Mouse (Mus musculus): Measurements from ENCODE around the gene Per2.

Gene Per2

DNA sequence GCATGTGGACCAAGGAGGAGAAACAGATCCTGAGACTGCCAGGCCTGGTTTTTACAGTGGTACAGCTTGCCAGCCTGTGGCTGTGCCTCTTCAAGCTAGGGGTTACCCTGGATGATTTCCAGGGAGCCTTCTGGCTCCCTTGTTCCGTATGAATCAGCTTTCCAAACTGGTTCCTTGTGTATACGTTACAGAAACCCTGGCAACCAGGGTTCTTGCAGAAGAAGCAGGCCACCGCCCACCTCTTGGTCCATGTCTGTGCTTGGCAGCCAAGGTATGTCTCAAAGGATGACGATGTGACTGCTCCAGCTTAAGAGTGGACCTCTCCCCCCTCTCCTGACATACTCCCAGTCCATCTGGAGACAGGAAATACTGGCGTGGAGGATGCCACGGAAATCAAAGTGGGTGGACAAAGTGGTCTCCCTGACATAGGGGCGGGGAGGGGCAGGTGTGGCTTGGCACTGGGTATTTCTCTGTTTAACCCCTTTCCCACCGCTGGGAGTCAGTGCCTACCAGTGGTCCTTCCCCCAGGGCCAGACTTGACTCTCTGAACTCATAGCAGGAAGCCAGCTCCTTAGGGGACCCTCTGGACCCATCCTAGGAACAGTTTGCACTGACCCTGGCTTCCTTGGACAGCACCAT lies 782 bp downstream of the Per2 start:
- DNase-seq (ENCODE audit: low read depth, low spot score): no peak

DNA sequence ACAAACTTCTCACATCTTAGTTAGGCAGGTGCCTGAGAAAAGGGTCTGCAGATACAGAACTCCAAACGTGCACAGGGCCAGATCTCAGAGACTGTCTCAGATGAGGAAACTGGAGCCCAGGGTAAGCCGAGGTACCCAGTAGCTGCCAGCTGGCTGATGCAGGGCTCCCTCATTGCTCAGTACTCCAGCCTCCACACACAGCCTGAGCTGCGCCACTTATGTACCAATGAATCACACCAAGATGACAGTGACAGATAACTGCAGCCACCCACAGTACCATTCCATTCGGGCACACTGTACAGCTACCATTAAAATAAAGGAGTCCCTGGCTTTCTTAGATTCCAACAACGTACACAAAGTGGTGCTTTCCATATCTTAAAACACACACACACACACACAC lies 1.4 kb downstream of the Per2 start:
- DNase-seq (ENCODE audit: low read depth, low spot score): no peak

DNA sequence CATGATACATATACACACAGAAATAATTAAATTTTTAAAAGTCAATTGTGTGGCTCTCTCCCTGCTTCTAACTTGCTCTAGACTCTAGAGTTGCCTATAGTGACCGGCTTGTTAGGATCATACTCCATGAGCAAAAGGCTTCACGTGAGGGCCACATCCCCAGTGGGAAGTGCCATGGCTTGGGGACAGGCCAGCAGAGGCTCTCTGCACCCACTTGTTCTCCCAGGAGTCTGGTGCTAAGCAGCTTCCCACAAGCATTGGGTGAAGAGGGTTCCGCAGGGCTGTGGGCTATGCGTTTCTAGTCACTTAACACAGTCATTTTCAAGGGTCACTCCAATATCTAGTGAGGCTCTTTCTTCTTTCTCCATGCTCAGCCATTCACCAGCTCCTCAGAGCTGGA lies 2.0 kb downstream of the Per2 start:
- DNase-seq (ENCODE audit: low read depth, low spot score): no peak

DNA sequence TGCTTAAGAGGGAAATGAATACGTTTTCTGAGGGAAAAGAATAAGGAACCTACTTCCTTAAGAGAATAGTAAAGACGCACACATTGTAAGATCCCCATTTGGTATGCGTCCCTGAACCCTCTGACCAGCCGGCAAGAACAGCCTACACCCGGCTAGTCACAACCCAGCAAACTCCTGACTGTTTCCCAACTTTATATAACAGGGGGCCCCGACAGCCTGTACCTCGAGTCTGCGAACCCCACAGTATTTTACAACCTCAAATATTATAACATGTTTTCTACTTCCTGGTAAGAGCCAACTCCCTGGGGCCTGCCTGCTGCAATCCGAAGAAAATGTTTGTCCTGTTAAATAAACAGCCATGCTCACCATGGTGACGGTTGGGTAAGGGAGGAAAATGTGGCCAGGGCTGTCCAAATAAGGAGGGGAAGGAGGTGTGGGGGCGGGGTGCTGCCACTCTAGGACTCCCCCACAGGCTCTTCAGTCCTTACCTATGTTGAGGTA lies 2.8 kb downstream of the Per2 start:
- DNase-seq (ENCODE audit: low read depth, low spot score): no peak

DNA sequence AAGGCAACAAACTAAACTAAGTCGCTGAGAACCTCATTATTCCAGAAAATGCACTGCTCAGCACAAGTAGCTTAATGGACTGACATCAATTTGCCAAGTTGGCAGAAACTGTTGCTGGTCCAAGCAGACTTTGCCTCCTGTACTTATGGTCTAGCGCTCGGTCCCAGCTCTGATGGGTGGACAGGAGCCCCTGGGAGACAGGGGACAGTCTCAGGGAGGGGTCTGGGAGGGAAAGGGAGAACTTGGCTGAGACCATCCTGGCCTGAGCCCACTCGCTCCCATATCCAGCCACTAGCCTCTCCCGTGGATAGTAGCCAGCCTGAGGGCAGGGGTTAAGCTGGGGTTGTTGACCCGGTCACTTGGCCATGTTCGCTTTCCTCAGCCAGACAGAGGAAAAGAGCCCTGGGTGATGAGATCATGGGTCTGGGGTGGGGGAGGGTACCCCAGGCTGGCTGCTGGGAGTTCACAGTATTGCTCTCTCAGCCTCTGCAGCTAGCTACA lies 3.4 kb downstream of the Per2 start:
- no peak for DNase-seq (ENCODE audit: low read depth, low spot score)

DNA sequence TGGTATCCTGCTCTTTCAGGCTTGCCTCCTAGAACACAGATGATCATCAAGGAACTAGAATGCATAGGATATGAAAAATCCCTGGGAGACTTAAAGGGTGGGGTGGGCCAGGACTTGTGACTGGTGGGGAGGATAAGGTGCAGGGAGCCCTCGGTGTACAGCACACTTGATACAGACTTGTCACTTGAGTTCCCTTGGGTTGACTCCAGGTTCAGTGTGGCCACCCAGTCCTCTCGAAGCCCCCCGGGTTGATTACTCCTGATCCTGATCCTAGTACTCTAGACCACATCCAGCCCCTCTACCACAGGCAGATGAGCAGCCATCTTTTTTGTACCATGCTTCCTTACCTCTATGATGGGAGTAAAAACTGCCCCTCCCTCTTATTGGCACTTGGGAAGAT lies 4.2 kb downstream of the Per2 start:
- DNase-seq (ENCODE audit: low read depth, low spot score): no peak

DNA sequence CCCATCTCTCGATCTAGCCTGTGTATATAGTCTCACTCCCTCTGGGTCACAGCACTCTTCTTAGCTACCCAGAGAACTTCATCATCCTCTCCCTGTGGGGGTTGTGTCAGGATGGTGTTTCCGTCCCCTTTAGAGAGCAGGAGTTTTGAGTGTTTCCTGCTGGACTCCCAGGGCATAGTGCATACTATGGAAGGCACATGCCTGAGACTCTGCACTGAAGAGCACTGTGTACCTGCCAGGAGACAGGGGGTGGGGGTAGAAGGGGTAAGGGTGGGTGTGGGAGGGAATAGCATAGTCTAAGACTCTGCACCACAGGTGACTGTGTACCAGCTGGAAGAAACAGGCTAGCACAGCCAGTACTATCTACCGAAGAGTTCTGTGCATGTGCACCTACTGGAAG lies 4.8 kb downstream of the Per2 start:
- no peak for DNase-seq (ENCODE audit: low read depth, low spot score)

DNA sequence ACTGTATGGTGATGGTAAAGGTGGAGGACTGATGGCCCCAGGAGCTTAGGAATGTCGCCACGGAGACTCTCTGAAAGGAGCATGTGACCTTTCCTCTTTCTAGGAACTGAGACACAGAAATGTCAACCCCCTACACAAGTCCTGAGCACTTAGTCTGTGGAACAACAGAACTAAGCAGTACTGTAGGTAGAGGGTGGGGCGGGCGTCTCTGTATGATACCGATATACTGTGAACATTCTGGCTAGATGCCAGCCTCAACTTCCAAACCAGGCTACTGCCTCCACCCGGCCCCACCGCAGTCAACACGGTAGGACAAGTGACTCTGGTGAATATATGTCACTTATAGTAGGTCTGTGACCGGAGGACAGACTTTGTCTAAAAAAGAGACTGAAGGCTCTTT lies 5.2 kb downstream of the Per2 start:
- no peak for DNase-seq (ENCODE audit: low read depth, low spot score)

DNA sequence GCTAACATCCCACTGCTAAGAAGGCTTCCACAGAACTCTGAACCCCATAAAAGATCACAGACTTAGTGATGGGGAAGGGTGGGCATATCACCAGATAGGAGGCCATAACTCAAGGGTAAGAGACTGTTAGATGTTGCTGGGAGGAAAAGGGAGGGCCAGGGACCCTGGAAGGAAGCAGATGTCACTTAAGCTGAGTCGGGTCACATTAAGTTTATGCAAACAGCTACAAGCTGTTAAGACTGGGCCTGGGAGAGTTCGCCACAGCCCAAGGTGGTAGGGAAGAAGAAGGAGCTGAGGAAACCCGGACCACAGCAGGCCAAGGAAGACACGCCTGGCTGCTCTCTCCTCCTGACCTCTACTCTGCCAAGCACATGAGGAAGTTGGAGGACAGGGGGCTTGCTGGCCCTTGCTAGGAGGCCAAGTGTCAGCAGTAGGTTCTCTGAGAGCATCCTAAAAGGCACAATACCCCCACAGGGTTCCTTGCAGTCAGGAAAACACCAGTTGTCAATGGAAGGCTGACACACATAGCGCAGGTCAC lies 7.5 kb downstream of the Per2 start:
- DNase-seq (ENCODE audit: low read depth, low spot score): no peak

DNA sequence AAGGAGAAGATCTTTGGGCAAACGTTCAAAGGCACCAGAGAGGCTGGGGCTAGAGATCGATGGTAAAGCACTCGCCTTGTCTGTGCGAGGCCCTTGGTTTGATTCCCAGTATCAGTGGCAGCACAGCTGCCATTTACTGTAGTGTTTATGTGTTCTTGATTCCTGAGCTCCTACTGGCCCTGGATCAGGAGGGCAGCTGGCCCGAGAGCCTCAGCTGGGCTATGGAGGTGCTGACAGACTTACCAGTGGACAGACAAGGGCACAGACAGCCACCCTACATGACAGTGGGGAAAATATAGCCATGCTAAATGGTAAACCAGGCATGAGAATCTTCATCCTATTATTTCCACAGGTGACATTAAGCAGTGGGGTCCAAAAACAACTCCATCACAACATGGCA lies 8.3 kb downstream of the Per2 start:
- DNase-seq (ENCODE audit: low read depth, low spot score): no peak

DNA sequence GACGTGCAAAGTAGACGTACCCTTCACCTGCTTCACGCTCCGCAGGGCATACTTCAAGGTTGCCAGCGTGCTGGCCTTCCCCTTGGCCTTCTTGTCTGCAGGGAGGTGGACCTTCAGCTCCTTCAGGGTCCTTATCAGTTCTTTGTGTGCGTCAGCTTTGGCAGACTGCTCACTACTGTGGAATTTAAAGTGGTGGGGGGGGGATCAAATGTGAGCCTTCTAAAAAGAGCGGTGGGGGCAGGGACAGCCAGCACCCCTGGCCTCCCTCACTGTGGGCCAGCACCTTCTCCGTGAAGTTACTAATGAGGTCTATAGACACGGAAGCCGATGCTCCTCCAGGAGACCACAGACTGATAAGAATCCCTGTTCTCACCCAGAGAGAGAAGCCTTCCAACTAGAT lies 10.4 kb downstream of the Per2 start:
- DNase-seq (ENCODE audit: low read depth, low spot score): no peak

DNA sequence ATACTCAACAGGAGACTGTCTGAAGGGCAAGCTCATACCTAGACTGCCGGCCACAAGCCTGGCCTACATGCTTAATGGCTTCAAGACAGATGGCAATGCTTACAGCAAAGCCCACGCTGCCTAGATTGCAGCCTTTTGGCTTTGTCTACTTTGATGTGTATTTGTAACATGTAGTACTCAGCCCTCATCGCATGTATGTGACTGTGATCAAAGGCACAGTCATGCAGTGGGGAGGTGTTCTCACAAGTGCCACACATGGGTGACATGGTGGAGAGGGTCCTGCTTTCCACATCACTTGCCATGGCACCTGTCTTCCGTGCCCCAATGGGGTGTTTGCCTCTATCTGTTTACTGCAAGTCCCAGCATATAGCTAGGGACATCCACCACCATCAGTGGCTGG lies 12.6 kb downstream of the Per2 start:
- no peak for DNase-seq (ENCODE audit: low read depth, low spot score)

DNA sequence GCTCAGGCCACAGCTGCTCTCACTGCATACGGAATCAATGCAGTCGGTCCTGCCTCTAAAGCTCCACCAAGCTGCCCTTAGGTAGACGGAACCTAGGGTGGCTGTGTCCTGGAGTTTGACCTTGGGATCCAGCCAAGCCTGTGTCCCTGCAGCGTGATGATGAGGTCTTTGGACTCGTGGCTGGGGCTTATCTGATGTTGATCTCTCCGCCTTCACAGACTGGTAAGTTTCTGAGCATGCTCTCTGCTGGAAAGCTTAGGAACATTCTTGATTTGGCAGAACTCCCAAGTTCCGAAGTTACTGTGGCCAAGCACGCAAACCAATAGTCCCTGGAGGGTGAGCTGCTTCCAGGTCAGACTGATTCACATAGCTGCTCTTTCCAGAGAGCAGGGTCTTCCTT lies 13.1 kb downstream of the Per2 start:
- no peak for DNase-seq (ENCODE audit: low read depth, low spot score)

DNA sequence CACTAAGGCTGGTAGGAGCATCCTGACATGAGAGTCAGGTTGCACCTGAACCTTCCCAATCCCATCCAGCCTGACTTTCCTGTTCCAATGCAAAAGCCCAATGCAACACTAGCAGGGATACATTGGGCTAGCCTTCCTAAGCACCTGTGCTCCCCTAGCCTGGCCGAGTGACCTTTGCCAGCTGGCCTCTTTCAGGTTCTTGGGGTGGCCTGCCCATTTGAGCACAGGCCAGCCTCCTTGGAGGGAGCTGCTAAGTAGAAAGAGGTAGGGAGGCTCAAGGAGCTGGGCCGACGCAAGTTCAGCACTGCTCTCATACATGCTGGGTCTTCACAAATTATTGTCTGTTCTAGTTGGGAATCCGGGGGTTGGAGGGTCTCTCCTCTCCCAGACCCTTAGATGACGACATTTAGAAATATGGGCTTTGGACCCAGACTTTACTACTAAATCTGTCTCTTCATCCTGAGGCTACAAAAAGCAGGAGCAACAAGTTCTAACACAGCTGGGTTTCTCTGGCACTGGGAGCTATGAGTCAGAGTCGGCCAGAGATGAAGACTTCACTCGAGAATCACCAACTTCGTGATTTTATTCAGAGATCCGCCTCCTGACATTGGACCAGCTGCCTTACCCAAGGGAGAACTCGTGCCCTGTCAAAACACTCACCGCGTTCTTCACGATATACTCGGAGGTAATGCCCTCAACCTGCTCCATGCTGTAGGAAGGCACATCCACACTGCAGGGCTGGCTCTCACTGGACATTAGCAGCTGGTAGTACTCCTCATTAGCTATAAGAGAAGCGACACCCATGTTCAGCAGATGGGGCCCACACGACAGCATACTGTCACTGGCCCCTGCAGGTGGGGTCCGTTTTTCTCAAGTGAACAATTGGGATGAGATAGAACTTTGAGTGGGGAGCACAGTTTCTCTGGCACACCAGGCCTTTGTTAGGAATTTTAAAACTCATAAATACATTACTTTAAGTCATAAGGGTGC lies 14.0 kb downstream of the Per2 start:
- DNase-seq (ENCODE audit: low read depth, low spot score): no peak

DNA sequence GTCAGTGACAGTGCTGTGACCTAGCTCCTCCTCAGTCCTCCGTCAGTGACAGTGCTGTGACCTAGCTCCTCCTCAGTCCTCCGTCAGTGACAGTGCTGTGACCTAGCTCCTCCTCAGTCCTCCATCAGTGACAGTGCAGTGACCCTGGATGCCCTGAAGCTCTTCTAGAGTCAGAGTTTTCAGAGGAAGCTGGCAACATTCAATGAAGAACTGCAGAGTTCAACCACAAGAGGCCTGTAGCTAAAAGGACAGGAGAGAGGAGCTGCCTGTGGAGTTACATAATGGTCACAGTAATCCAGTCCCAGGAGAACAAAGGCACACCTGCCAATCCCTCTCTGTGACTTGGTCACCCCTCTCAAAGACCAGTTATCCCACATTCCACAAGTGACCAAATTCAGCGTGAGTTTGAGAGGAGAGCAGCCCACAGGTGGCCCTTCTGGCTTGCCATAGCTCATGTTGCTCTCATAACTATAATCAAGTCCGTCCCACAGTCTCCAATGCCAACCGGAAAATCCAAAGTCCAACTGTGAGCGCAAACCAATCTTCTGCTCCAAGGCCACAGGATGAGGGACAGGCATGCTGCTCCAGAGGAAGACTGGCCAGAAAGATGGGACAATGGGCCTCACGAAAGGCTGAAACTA lies 16.7 kb downstream of the Per2 start:
- DNase-seq (ENCODE audit: low read depth, low spot score): no peak

DNA sequence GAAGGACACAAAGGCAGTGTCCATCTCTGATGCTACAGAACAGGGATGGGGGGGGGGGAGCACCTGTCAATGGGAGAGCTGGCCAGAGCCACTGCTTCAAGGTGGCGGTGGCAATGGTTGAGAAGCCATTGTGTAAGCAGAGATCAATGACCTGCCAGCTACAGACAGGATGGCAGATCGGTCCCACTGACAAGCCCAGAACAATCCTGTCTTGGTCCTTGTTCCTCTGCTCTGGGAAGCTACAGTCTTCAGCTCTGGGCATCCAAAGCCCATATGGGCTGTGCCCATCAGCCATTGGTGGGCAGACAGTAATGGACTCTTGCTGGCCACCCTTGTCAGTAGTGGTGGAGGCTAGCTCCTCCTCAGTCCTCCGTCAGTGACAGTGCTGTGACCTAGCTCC lies 17.3 kb downstream of the Per2 start:
- DNase-seq (ENCODE audit: low read depth, low spot score): no peak

DNA sequence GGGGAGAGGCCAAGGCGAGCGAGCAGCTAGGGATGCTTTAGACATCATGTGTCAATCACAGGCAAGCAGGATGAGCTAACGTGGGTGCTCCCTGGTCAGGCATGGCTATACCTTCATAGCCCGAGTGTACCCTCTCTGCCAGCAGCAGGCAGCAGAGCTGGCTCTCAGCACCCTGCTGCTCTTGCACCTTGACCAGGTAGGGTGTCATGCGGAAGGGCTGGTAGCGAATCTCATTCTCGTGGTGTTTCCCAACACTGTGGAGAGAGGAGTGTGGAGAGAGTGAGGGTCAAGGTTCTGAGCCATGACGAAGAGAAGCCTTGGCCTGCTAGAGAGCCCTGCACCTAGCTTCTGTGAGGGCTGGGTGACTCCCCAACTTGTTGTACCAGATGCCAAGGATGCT lies 19.3 kb downstream of the Per2 start:
- no peak for DNase-seq (ENCODE audit: low read depth, low spot score)

DNA sequence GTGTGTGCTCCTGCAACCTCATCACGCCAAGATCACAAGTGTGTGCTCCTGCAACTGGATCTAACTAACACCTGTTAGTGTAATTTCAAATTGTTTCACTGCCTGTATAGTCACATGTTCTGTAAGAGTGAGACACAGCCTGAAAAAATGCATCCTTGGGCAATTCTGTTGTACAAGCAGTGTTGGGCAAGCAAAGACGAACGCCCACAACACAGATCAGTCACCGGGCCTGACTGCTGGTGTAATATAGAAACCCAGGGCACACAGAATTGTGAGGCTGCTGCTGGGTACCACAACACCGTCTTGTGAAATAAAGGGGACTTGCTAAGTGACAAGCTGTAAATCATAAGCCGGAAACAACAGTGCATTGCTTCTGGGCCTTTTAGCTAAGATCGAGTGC lies 21.6 kb downstream of the Per2 start:
- DNase-seq (ENCODE audit: low read depth, low spot score): no peak

DNA sequence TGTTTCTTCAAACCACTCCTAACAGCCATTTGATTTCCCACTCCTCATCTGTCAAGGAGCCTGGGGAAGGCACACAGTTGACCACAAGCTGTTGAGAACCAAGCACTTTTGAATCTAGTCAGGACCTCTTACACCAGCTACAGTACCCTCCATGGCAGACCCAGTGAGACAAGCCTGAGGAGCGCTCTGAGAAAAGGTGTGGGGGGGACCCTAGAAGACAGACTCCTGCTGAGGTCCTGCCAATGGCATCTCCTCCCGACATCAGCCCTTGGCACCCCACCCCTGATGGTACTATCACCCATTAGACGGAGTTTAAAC lies 22.1 kb downstream of the Per2 start:
- DNase-seq (ENCODE audit: low read depth, low spot score): no peak

DNA sequence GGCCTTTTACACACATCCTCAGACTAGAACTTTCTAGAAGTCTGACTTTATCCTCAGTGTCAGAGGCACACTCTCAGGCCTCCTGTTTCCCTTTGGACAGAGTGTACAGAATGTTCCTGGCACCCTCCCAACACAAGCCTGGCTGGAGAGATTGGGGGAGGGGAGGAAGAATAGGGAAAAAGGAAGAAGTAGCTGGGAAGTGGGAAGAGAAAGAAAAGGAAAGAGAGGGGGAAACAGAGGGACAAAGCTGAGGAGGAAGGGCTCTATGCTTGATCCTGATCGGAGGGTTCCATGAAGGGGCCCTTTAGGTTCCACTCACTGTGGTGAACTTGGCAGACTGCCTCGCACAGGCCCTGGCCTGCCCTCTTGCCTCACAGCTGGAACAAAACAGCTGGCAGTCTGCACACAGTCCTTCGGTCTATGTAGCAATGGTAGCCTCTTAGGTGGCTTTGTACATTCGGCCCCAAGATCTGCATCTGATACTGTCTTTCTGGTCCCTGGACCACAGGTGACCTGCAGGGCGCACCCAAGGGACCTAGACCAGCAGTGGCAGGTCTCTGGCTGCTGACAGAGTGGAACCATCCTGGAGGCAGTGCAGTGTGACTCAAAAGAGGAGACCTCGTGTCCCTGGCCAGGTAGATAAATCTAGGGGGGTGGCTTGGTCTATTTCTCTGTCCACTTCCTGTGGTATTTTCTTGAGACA lies 22.6 kb downstream of the Per2 start:
- DNase-seq (ENCODE audit: low read depth, low spot score): no peak

DNA sequence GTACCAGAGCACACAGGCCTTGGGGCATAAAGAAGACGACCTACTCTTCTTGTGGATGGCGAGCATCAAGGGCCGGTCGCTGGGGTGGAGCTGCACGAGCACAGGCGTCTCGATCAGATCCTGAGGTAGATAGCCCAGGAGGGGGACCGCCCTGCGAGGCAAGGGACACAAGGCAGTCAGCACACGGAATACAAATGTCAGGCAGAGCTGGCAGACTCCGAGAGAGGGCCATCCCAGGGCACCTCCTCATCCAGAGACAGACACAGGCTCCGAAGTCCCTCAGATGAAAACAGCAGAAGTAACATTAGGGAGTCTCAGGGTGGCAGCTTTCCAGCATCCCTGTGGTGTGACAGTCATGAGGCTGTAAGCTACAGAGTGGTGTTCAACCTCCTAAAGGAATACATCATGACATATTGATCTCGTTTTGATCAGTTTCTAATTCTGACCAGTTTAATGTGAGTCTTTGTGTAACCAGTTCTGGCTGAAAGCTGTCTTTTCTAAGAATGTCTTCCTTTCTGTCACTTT lies 23.5 kb downstream of the Per2 start:
- DNase-seq (ENCODE audit: low read depth, low spot score): no peak
